Mouse (Mus musculus) frontal cortex, postnatal 36 days (tissue): ENCODE measurements around the gene 4931428L18Rik.

ENCODE experiments used
- DNase-seq, 2 experiments: peaks; one replicate each; pipeline ENCODE4 v3.0.0; 2022; ENCODE audit warnings: low spot score in 2 of 2

4931428L18Rik gene

DNA sequence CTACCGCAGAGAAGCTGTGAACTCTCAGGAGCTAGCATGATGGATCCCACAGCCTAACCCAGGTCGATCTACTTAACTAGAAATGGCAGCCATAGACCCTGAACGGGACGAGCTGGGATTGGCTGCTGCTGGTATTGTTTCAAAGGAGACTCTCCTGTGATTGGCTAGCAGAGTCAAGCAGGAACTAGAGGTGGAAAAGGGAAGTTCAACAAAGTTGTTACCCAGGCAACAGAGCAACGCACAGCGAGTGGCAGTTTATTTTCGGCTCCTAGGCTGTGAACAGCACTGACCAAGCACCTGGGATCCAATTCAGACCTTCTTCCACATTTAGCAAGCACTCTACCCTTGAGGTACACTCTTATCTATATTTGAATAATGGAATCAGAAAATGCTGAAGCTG lies at the start of gene 4931428L18Rik, which contains the start of gene Pih1d3:
Gene 4931428L18Rik (minus strand): TSS at position 121 of the 400 bp plus-strand sequence.
Gene Pih1d3 (plus strand): TSS at position 275 of the 400 bp plus-strand sequence.
- no peak for DNase-seq

DNA sequence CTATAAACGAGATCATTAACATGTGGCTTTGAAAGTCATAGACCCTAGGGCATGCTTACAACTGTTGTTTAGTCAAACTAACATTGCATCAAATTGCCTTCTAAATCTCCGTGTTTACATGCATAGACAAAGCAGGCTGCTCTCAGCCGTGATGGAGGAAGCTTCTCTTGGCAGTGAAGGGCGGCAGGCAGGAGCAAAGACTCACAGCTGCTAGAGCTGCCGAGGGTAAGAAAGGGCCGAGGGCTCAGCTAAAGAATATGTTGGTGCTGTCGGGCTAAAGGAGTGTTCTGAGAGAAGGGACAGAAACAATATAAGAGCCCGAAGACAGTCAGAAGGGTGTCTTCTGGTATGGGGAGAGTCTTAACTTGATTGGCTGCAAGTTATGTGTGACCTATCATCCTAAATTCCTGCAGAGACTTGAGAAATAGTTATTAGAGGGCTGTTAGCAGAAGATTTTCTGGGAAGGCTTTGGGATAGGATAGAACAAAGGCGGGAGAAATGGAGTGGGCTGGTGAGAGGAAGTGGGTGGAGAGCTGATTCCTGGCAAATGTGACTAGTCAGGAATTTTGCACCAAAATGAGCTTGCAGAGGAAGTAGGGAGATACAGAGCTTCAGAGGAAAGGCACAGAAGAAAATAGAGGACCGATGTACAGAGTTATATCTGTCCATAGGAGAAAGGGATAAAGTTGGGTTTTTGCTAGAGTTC lies 37.9 kb upstream of the 4931428L18Rik start:
- peak; percentile 41 to 48 for DNase-seq

DNA sequence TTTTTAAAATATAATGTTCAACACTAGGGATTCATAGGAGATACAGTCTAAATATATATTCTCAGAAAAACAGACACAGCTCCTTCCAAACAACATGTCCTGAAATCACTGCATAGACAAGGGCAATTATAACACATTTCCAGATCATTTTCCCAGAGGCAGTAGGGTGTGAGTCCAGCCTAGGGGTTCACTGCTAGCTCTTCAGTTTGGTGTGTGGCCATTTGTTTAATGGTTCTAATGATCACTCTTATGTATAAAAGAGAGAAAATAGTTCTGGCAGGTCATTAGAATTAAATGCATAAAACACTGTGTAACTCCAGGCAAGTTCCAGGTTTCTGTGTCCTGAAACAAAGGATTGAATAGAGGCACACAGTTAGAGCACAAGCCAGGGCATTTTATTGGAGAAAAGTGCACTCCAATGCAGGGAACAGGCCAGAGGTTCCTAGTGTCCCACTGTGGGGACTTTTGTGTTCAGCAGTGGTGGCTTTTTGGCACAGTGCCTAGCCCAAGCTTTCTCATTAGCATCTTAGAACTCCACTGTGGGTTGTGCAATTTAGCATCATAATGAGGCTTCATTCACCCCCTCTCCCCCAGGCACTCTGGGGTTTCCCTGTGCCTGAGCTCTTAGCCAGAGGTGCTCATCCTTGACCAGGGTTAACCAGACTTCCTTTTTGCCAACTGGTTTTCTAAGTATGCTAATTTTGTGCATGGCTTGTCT lies 11.0 kb upstream of the 4931428L18Rik start:
- peak; percentile 7 to 9 for DNase-seq

- DNase-seq, result no peak
Measured at GRCm38 (mm10) chr1:31220599-31221250, 1.8 kb downstream of the 4931428L18Rik start.

GRCm38 (mm10) chr1:31214831-31215230 lies 7.7 kb downstream of the 4931428L18Rik start:
- no peak for DNase-seq

DNA sequence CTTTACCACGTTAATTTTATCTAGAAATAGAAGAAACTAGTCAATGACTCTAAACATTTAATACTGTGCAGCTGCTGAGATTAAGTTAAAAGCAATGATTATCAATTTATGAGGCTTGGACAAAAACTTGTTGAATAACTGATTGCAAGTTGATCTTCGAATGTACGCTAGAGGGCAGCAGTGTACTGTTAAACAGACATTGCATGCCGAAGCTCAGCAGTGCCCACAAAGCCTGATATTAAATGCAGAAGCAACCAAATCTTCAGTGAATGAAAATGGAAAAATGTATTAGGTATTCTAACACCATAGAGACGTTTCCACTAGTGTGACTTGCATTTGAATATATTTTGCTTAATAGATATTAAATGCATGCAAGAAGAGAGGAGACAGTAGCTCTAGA lies 12.3 kb downstream of the 4931428L18Rik start:
- peak; percentile 34 to 72 for DNase-seq

DNA sequence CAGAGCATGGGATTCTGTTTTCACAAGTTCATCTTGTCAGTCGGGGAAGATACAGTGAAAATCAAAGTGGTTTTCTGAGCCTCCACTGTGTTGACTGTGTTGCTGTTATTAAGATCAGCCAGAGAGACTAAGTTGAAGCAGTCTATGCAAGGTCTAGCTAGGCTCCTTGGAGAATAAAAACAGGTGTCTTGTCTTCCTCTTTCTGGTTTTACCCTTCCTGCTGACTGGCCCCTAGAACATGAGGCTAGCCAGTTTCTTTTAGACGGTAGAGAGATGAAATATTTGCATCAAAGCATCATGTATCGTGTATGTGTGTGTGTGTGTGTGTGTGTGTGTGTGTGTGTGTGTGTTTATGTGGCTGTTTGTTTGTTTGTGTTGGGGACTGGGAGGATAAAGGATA lies 16.7 kb downstream of the 4931428L18Rik start:
- DNase-seq, result no peak

DNA sequence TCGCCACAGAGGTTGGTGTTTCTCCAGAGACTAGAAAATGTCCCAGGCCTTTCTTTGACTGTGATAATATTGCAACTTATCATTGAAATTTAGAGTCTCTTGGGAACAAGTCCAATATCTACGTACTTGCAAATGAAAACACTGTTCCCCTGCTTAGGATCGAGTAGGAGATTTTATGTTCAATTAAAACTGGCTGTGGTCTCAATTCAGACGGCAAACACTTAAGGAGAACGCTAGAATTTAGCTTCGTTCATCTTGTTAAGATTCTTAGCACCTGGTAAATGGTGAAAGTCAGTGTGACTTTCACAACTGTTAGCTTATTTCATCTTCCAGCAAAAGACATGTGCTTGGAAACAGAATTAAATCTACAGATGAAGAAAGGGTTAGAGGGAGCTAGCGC lies 17.1 kb downstream of the 4931428L18Rik start:
- DNase-seq, result no peak

DNA sequence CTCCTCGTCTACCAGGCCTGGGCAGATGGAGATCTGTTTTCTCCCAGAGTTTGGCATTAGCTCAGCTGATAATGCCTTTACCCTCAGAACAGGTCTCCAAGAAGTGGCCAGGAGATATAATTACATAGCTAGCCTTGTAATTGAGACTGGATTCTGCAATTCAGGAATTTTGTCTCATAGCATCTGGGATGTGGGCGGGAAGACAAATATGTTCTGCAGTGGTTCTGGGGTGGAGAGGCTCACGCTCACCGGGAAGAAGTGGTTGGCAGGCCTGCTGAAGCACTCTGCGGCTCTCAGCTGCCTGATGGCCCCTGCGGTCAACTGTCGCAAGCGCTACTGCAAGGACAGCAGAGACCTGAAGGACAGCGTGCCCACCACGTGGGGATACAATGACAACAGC lies 18.7 kb downstream of the 4931428L18Rik start:
- peak; percentile 24 to 59 for DNase-seq

- DNase-seq, result no peak
Measured at GRCm38 (mm10) chr1:31196959-31197358, 25.5 kb downstream of the 4931428L18Rik start.

- DNase-seq, result no peak
Measured at GRCm38 (mm10) chr1:31195633-31196032, 26.9 kb downstream of the 4931428L18Rik start.

DNA sequence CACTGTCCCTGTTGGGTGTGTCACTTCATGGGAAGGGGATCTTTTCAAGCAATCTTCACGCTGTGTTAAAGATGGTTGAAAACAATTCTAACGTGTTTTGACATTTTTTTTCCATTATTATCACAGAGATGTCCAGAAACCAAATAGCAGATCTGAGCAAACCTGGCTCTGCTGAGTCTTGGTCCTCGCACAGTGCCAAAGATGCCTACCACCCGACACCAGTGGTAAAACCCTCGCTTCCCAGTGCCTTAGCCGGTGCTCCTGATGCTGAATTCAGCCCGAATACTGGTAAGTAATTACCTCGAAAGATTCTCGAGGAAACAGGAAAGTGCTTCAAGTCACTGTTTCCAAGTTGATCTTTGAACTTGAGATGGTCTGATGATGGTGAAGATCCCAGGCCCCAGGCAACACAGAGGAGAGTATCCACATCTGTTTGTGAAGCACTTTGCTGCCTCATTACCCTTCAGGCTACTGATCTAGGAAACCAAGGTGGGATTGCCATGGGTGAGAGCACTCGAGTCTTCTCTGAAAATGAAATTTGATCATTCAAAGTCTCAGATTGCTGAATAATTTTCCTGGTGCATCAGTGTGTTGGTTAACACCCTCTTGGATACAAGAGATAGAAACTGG lies 32.1 kb downstream of the 4931428L18Rik start:
- DNase-seq, result no peak

GRCm38 (mm10) chr1:31178264-31178663 lies 44.2 kb downstream of the 4931428L18Rik start:
- peak; percentile 4 to 11 for DNase-seq

- DNase-seq, result no peak
Measured at GRCm38 (mm10) chr1:31176101-31176500, 46.4 kb downstream of the 4931428L18Rik start, which contains the start of gene Lgsn. Lgsn (plus strand) TSS chr1:31176401.

DNA sequence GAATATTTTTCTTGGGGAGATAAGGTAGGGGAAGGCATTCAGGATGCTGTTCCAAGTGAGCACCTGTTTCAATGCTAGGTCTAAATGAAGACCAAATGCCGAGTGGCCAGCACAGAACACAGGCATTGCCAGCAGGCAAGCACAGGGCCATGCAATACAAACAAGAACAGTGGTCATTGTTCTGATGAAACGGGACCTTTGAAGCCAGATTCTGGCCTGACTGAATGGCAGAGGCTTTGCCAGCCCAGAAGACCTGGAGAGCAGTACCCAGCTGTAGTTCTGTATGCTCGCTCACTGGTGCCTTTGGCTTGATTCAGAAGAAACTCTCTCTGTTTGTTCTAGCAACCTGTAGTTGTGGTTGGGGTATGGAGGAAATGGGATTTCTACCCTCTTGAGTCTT lies 47.1 kb downstream of the 4931428L18Rik start:
- no peak for DNase-seq

- DNase-seq, result no peak
Measured at GRCm38 (mm10) chr1:31165326-31166121, 57.0 kb downstream of the 4931428L18Rik start.

DNA sequence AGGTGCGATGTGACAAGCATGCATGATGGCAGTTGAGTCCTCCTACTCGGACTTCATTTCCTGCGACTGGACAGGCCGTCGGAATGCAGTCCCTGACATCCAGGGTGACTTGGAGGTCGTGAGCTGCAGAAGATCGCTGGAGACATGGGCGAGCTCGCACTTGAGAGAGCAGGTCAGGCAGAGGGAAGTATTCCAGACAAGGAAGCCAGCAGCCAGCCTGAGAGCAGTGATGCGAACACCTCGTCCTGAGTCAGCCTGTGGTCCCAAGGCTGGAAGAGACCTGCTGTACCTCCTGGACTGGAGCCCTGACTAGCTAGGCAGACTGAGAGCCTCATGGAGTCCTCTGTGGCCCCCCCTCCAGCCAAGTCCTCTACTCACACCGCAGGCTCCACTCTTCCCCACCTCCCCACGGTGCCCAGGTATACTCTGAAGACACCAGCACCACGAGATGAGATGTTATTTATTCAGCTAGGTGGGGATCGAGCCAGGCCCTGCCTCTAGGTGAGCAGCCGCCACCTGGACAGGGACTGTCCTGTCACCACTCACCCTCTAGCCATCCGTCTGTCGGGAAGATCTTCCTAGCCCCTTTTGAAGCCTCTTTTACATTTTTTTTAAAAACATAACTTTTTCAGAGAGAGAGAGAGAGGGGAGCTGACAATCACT lies 57.8 kb downstream of the 4931428L18Rik start:
- no peak for DNase-seq

- no peak for DNase-seq
Measured at GRCm38 (mm10) chr1:31156884-31157283, 65.6 kb downstream of the 4931428L18Rik start.

- no peak for DNase-seq
Measured at GRCm38 (mm10) chr1:31156185-31156584, 66.3 kb downstream of the 4931428L18Rik start.

DNA sequence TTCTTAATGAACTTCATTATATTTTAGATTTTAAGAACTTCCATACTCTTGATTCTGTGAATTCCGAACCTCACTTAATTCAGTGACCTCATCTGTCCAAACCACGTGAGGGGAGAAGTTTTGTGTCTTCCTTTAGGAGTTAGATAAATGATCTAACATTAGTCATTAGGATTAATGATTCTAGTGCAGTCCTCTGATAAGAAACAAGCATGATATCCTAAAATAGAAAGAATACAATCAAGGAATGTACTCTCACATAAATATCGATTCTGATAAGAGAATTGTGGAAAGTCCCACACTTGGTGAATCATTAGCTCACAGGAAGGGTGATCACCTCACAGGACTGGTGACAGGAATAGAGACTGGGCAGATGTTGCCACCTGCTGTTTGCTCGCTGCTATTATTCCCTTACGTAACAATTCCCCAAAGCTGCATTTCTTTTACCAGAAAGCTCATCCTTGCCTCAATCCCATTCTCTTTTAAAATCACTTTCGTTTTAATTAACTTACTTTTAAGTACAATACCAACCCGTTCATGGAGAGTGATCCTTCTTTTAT lies 68.6 kb downstream of the 4931428L18Rik start:
- DNase-seq, result peak; percentile 55 to 77
